Mouse (Mus musculus): ENCODE data around the gene 2310007B03Rik.

- no peak for TF ChIP-seq CTCF (IDR thresholded peaks at IDR 0.05; ENCODE audit: low read depth, low read length)
- TF ChIP-seq TAL1 (conservative IDR thresholded peaks at IDR 0.05; ENCODE audit: low read depth, low read length): no peak
- TF ChIP-seq GATA1 (IDR thresholded peaks at IDR 0.05; ENCODE audit: borderline replicate concordance, low read length): no peak
These were observed 37.2 kb upstream of the 2310007B03Rik start for GRCm38 (mm10) chr1:93197916-93198315.
